24 mouse cellular contexts compared by ENCODE assay signal in the genomic region with DNA sequence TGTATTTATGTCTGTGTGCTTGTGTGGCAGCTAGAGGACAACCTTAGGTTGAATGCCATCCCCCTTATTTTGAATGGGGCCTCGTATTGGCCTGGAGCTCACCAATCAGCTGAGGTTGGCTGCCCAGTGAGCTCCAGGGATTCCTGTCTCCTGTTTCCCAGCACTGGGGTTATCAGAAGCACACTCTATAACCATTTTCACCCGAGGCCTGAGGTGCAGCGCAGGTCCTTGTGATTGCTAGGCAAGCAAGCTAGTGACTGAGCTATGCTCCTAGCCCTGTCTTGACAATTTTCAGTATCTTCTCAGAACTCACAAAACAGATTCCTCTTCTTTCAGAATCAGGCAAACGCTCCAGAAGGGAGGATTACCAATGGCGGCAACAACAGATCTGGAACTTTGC. TPM values are rescaled to one million over a fixed set of nuclear protein-coding genes. Genes with fewer than 3 reads are reported as not detected.
DNase-seq lines count a peak whose midpoint lies in the region; ATAC-seq and TF ChIP-seq lines count a peak whose summit lies in the region.
"Had no signal": no experiment of that assay in that cellular context is flagged by ENCODE, and none has a peak within 500 bp of the region (broad histone marks: within the 10 kb centered on the region; RNA-seq: fewer than 3 reads in every experiment).

No protein-coding gene starts in this region.

- ATAC-seq in limb, embryonic 13.5 days (ENCODE audit: low FRiP score, low read depth), result no peak
- no peak for ATAC-seq in liver, embryonic 13.5 days (ENCODE audit: low read depth)
- no peak for ATAC-seq in hindbrain, embryonic 12.5 days (ENCODE audit: low FRiP score)
- no peak for ATAC-seq in kidney, embryonic 14.5 days (ENCODE audit: low FRiP score, low TSS enrichment)
- ATAC-seq: activated CD4-positive, CD25-positive, alpha-beta regulatory T cell, adult 4 months; forebrain, postnatal 0 days; hindbrain, embryonic 16.5 days; intestine, embryonic 15.5 days; lung, postnatal 0 days; midbrain, embryonic 13.5 days had no signal

- WGBS in limb, embryonic 13.5 days, result 87% methylated on average over 5 of the region's 5 CpGs
- 90% methylated on average over 5 of the region's 5 CpGs for WGBS in limb, embryonic 10.5 days
- 77% methylated on average over 5 of the region's 5 CpGs for WGBS in liver, embryonic 13.5 days (ENCODE audit: insufficient replicate concordance)
- WGBS in hindbrain, embryonic 12.5 days, result 91% methylated on average over 5 of the region's 5 CpGs
- WGBS in kidney, embryonic 14.5 days, result 85% methylated on average over 5 of the region's 5 CpGs

- H3K36me3 ChIP-seq in limb, embryonic 13.5 days, result peaks cover 54% of the 10 kb centered on the region
- H3K36me3 ChIP-seq in limb, embryonic 10.5 days, result peaks cover 59% of the 10 kb centered on the region
- peaks cover 3% of the 10 kb centered on the region; the same call in 1 of the 2 replicates for H3K36me3 ChIP-seq in testis, adult 2 months (ENCODE audit: control insufficient read depth, insufficient read depth, low read length)
- peaks cover 60% of the 10 kb centered on the region for H3K36me3 ChIP-seq in liver, embryonic 13.5 days
- H3K36me3 ChIP-seq in hindbrain, embryonic 12.5 days, result peaks cover 32% of the 10 kb centered on the region
- peaks cover 19% of the 10 kb centered on the region; the same call in 1 of the 2 replicates for H3K36me3 ChIP-seq in kidney, embryonic 14.5 days (ENCODE audit: control insufficient read depth, insufficient read depth, low read length)

- no peak overlapping the region for H3K27ac ChIP-seq in limb, embryonic 13.5 days
- no peak overlapping the region for H3K27ac ChIP-seq in limb, embryonic 10.5 days
- H3K27ac ChIP-seq in testis, adult 2 months (ENCODE audit: control insufficient read depth, insufficient read depth, low read depth, low read length), result no peak overlapping the region
- peak overlapping the region; percentile 96 for H3K27ac ChIP-seq in liver, embryonic 13.5 days
- H3K27ac ChIP-seq in hindbrain, embryonic 12.5 days, result no peak overlapping the region
- H3K27ac ChIP-seq in kidney, embryonic 14.5 days (ENCODE audit: low read depth, low read length), result no peak overlapping the region
- H3K27ac ChIP-seq: intestine, embryonic 15.5 days; macrophage; midbrain, embryonic 13.5 days; neural tube, embryonic 13.5 days; stomach, embryonic 15.5 days had no signal

- no peak for TF ChIP-seq CTCF in testis, adult 2 months (IDR thresholded peaks at IDR 0.05; ENCODE audit: control insufficient read depth, insufficient read depth, insufficient replicate concordance, low read depth, low read length)

- H3K9ac ChIP-seq in limb, embryonic 13.5 days, result no peak overlapping the region
- H3K9ac ChIP-seq in liver, embryonic 13.5 days, result peak overlapping the region; percentile 69
- H3K9ac ChIP-seq in hindbrain, embryonic 12.5 days, result no peak overlapping the region
- H3K9ac ChIP-seq in kidney, embryonic 14.5 days (ENCODE audit: low read depth, low read length), result no peak overlapping the region
- H3K9ac ChIP-seq: forebrain, postnatal 0 days; intestine, embryonic 15.5 days; midbrain, embryonic 13.5 days; neural tube, embryonic 13.5 days; stomach, embryonic 15.5 days had no signal

- no peak for TF ChIP-seq POLR2A in testis, adult 2 months (IDR thresholded peaks at IDR 0.05; ENCODE audit: control insufficient read depth, low read depth, low read length)

- DNase-seq in limb, embryonic 10.5 days (ENCODE audit: low spot score), result no peak
- no peak for DNase-seq in testis, postnatal 14 days (ENCODE audit: low spot score)
- no peak for DNase-seq in liver, embryonic 13.5 days
- DNase-seq: adrenal gland, postnatal 14 days; cerebellum, adult 9-10 months; forebrain, postnatal 0 days; gastrocnemius, postnatal 14 days; heart, adult 18-20 months; kidney, adult 9 months; kidney, postnatal 36 days; thymus, adult 2 months; thymus, postnatal 4 days had no signal

- no peaks in the 10 kb centered on the region for H3K9me3 ChIP-seq in limb, embryonic 13.5 days
- H3K9me3 ChIP-seq in limb, embryonic 10.5 days (replicated peaks), result no peaks in the 10 kb centered on the region
- H3K9me3 ChIP-seq in liver, embryonic 13.5 days (replicated peaks), result no peaks in the 10 kb centered on the region
- H3K9me3 ChIP-seq in hindbrain, embryonic 12.5 days (replicated peaks), result no peaks in the 10 kb centered on the region
- H3K9me3 ChIP-seq in kidney, embryonic 14.5 days (ENCODE audit: control insufficient read depth, low read length), result no peaks in the 10 kb centered on the region
- H3K9me3 ChIP-seq: intestine, embryonic 15.5 days; midbrain, embryonic 13.5 days; neural tube, embryonic 13.5 days; stomach, embryonic 15.5 days had no signal

- H3K4me3 ChIP-seq in limb, embryonic 13.5 days, result 0 out of 2 replicates have a peak overlapping the region, but pooled peaks have one; percentile 3
- H3K4me3 ChIP-seq in limb, embryonic 10.5 days, result no peak overlapping the region
- peak overlapping the region; percentile 58 for H3K4me3 ChIP-seq in testis, adult 2 months (ENCODE audit: control insufficient read depth, low read depth, low read length)
- H3K4me3 ChIP-seq in liver, embryonic 13.5 days (replicated peaks), result peak overlapping the region; percentile 84
- no peak overlapping the region for H3K4me3 ChIP-seq in hindbrain, embryonic 12.5 days
- H3K4me3 ChIP-seq in kidney, embryonic 14.5 days (ENCODE audit: low read length), result no peak overlapping the region
- H3K4me3 ChIP-seq: intestine, embryonic 15.5 days; midbrain, embryonic 13.5 days; neural tube, embryonic 13.5 days; stomach, embryonic 15.5 days had no signal

- H3K27me3 ChIP-seq in limb, embryonic 13.5 days, result no peaks in the 10 kb centered on the region
- no peaks in the 10 kb centered on the region for H3K27me3 ChIP-seq in limb, embryonic 10.5 days (ENCODE audit: low read depth, poor library complexity, severe bottlenecking)
- no peaks in the 10 kb centered on the region for H3K27me3 ChIP-seq in testis, adult 2 months (ENCODE audit: control insufficient read depth, insufficient read depth, low read length)
- H3K27me3 ChIP-seq in liver, embryonic 13.5 days, result no peaks in the 10 kb centered on the region
- no peaks in the 10 kb centered on the region for H3K27me3 ChIP-seq in hindbrain, embryonic 12.5 days
- H3K27me3 ChIP-seq in kidney, embryonic 14.5 days (ENCODE audit: control insufficient read depth, insufficient read depth, low read length), result no peaks in the 10 kb centered on the region
- H3K27me3 ChIP-seq: intestine, embryonic 15.5 days; midbrain, embryonic 13.5 days; neural tube, embryonic 13.5 days; stomach, embryonic 15.5 days had no signal

- H3K4me2 ChIP-seq in limb, embryonic 13.5 days (replicated peaks), result no peak overlapping the region
- H3K4me2 ChIP-seq in liver, embryonic 13.5 days, result peak overlapping the region; percentile 91
- H3K4me2 ChIP-seq in hindbrain, embryonic 12.5 days (replicated peaks), result no peak overlapping the region
- no peak overlapping the region for H3K4me2 ChIP-seq in kidney, embryonic 14.5 days (replicated peaks; ENCODE audit: low read depth, low read length)
- H3K4me2 ChIP-seq: intestine, embryonic 15.5 days; midbrain, embryonic 13.5 days; stomach, embryonic 15.5 days had no signal

- peaks cover 16% of the 10 kb centered on the region for H3K4me1 ChIP-seq in limb, embryonic 13.5 days
- H3K4me1 ChIP-seq in limb, embryonic 10.5 days, result peaks cover 23% of the 10 kb centered on the region
- peaks cover 6% of the 10 kb centered on the region for H3K4me1 ChIP-seq in testis, adult 2 months (ENCODE audit: control insufficient read depth, insufficient read depth, low read length)
- H3K4me1 ChIP-seq in liver, embryonic 13.5 days (replicated peaks), result peaks cover 53% of the 10 kb centered on the region
- peaks cover 22% of the 10 kb centered on the region for H3K4me1 ChIP-seq in hindbrain, embryonic 12.5 days
- H3K4me1 ChIP-seq in kidney, embryonic 14.5 days (ENCODE audit: control insufficient read depth, insufficient read depth, low read length), result peaks cover 9% of the 10 kb centered on the region

RNA-seq across cellular contexts. Expression of a gene that starts 2.5 kb away (rescaled TPM):
- polyA plus RNA-seq in limb, embryonic 13.5 days (2015; fragmentation: Nextera tagmentation; extraction: Ambion mirVana), result 57.0 and 58.7 TPM in 2 replicates
- polyA plus RNA-seq in limb, embryonic 10.5 days (2016; fragmentation: Nextera tagmentation; extraction: Ambion mirVana), result 73.2 and 73.6 TPM in 2 replicates
- polyA plus RNA-seq in testis, adult 2 months (2012; rRNA removed), result 56.1 and 60.7 TPM in 2 replicates
- 99.8 and 111 TPM in 2 replicates for polyA plus RNA-seq in liver, embryonic 13.5 days (2015; fragmentation: Nextera tagmentation; extraction: Ambion mirVana)
- polyA plus RNA-seq in hindbrain, embryonic 12.5 days (2016; fragmentation: Nextera tagmentation; extraction: Ambion mirVana), result 58.3 and 59.8 TPM in 2 replicates
- polyA plus RNA-seq in kidney, embryonic 14.5 days (2014; fragmentation: Nextera tagmentation; extraction: Ambion mirVana), result 49.0 and 62.1 TPM in 2 replicates

RNA-seq across cellular contexts. Expression of a gene that starts 12.1 kb away (rescaled TPM):
- polyA plus RNA-seq in limb, embryonic 13.5 days (2015; fragmentation: Nextera tagmentation; extraction: Ambion mirVana), result 121 and 124 TPM in 2 replicates
- 199 and 214 TPM in 2 replicates for polyA plus RNA-seq in limb, embryonic 10.5 days (2016; fragmentation: Nextera tagmentation; extraction: Ambion mirVana)
- 24.6 and 26.7 TPM in 2 replicates for polyA plus RNA-seq in testis, adult 2 months (2012; rRNA removed)
- polyA plus RNA-seq in liver, embryonic 13.5 days (2015; fragmentation: Nextera tagmentation; extraction: Ambion mirVana), result 48.9 and 49.7 TPM in 2 replicates
- polyA plus RNA-seq in hindbrain, embryonic 12.5 days (2016; fragmentation: Nextera tagmentation; extraction: Ambion mirVana), result 153 and 167 TPM in 2 replicates
- polyA plus RNA-seq in kidney, embryonic 14.5 days (2014; fragmentation: Nextera tagmentation; extraction: Ambion mirVana), result 133 and 140 TPM in 2 replicates

RNA-seq across cellular contexts. Expression of a gene that starts 21.0 kb away (rescaled TPM):
- polyA plus RNA-seq in limb, embryonic 13.5 days (2015; fragmentation: Nextera tagmentation; extraction: Ambion mirVana), result 49.1 and 51.9 TPM in 2 replicates
- polyA plus RNA-seq in limb, embryonic 10.5 days (2016; fragmentation: Nextera tagmentation; extraction: Ambion mirVana), result 38.7 and 39.2 TPM in 2 replicates
- polyA plus RNA-seq in testis, adult 2 months (2012; rRNA removed), result 8.9 and 10.8 TPM in 2 replicates
- polyA plus RNA-seq in liver, embryonic 13.5 days (2015; fragmentation: Nextera tagmentation; extraction: Ambion mirVana), result 35.6 and 35.7 TPM in 2 replicates
- 35.3 and 35.5 TPM in 2 replicates for polyA plus RNA-seq in hindbrain, embryonic 12.5 days (2016; fragmentation: Nextera tagmentation; extraction: Ambion mirVana)
- 29.0 and 31.3 TPM in 2 replicates for polyA plus RNA-seq in kidney, embryonic 14.5 days (2014; fragmentation: Nextera tagmentation; extraction: Ambion mirVana)

RNA-seq across cellular contexts. Expression of a gene that starts 37.0 kb away (rescaled TPM):
- polyA plus RNA-seq in limb, embryonic 13.5 days (2015; fragmentation: Nextera tagmentation; extraction: Ambion mirVana), result 41.1 and 45.1 TPM in 2 replicates
- 33.2 and 38.9 TPM in 2 replicates for polyA plus RNA-seq in limb, embryonic 10.5 days (2016; fragmentation: Nextera tagmentation; extraction: Ambion mirVana)
- 12.0 and 14.1 TPM in 2 replicates for polyA plus RNA-seq in testis, adult 2 months (2012; rRNA removed)
- polyA plus RNA-seq in liver, embryonic 13.5 days (2015; fragmentation: Nextera tagmentation; extraction: Ambion mirVana), result 27.7 and 35.1 TPM in 2 replicates
- polyA plus RNA-seq in hindbrain, embryonic 12.5 days (2016; fragmentation: Nextera tagmentation; extraction: Ambion mirVana), result 36.5 and 41.5 TPM in 2 replicates
- polyA plus RNA-seq in kidney, embryonic 14.5 days (2014; fragmentation: Nextera tagmentation; extraction: Ambion mirVana), result 31.5 and 43.7 TPM in 2 replicates

RNA-seq across cellular contexts. Expression of a gene that starts 38.3 kb away (rescaled TPM):
- polyA plus RNA-seq in limb, embryonic 13.5 days (2015; fragmentation: Nextera tagmentation; extraction: Ambion mirVana), result 89.8 and 93.5 TPM in 2 replicates
- 68.4 and 78.9 TPM in 2 replicates for polyA plus RNA-seq in limb, embryonic 10.5 days (2016; fragmentation: Nextera tagmentation; extraction: Ambion mirVana)
- 10.2 and 11.6 TPM in 2 replicates for polyA plus RNA-seq in testis, adult 2 months (2012; rRNA removed)
- polyA plus RNA-seq in liver, embryonic 13.5 days (2015; fragmentation: Nextera tagmentation; extraction: Ambion mirVana), result 71.9 and 73.5 TPM in 2 replicates
- 55.6 and 60.2 TPM in 2 replicates for polyA plus RNA-seq in hindbrain, embryonic 12.5 days (2016; fragmentation: Nextera tagmentation; extraction: Ambion mirVana)
- polyA plus RNA-seq in kidney, embryonic 14.5 days (2014; fragmentation: Nextera tagmentation; extraction: Ambion mirVana), result 81.1 and 81.3 TPM in 2 replicates

Comparison
In these comparisons a context has a peak if more than half of its experiments do, and no peak if none do; other contexts are left out.
1. H3K4me3 ChIP-seq: peak in limb, embryonic 13.5 days (single experiment), testis, adult 2 months (single experiment) and liver, embryonic 13.5 days (single experiment); none in limb, embryonic 10.5 days (single experiment), hindbrain, embryonic 12.5 days (single experiment) and kidney, embryonic 14.5 days (single experiment).